Mouse (Mus musculus) megakaryocyte, embryonic 14.5 days (primary cell): ENCODE data around the gene Cbx7.

ENCODE experiments used
- FLI1 ChIP-seq: IDR thresholded peaks from 2 replicates; pipeline ENCODE4 v1.6.1; 2012; ENCODE audit warnings: low read length, inconsistent platforms, mixed read lengths
- GATA1 ChIP-seq: IDR thresholded peaks from 3 replicates; pipeline ENCODE4 v1.6.1; 2012; ENCODE audit warnings: mixed read lengths, low read length, inconsistent platforms, borderline replicate concordance

DNA sequence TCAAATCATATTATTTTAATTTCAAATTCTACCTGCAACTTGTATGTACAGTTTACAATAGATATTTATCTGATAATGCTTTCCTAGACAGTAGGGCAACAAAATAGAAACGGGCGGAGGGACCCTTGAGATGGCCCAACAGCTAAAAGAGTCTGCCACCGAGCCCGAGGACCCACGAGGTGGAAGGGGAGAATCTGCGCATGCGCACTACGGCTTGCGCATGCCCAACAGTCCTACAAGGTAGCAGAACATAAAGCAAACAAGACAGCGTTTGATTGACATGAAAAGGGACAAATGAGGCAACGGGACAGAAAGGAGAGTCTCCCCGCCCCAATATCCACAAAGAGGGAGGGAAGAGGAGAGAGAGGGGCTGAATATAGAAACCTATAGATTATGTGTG lies 31.9 kb downstream of the Cbx7 start:
- TF ChIP-seq GATA1 (no peak), FLI1 (no peak)
